Mouse (Mus musculus): ENCODE results near the gene Slc35e1.

GRCm38 (mm10) chr8:72457806-72458205, 34.6 kb downstream of the Slc35e1 start:
- TF ChIP-seq CTCF (IDR thresholded peaks at IDR 0.05; ENCODE audit: borderline replicate concordance, insufficient read depth, low read depth, low read length) (no peak), POLR2A (IDR thresholded peaks at IDR 0.05; ENCODE audit: borderline replicate concordance, insufficient read depth, low read length) (no peak)
